Mouse (Mus musculus) liver, embryonic 14.5 days (tissue): ENCODE data around the gene Pim2.

Source experiments
- CTCF ChIP-seq: IDR thresholded peaks from 2 replicates; pipeline ENCODE4 v1.5.1; 2016; ENCODE audit warnings: antibody characterized with exemption, low read depth, control low read depth
- EP300 ChIP-seq: IDR thresholded peaks from 2 replicates; pipeline ENCODE4 v1.6.1; 2016; ENCODE audit warnings: antibody characterized with exemption, low read depth

DNA sequence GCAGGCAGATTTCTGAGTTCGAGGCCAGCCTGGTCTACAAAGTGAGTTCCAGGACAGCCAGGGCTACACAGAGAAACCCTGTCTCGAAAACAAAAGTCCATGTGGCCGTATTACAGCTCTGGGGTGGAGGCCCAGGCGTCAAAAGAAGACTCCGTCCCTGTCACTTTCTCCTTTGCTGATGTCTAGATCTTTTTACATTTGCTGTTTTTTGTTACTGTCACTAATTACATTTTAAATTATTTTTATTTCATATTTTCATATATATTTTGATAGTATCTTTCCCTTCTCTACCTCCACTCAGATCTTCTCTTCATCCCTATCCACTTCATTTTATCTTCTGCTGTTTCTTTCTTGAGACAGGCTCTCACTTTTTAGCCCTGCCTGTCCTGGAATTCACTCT lies 29.7 kb downstream of the Pim2 start, which contains the start of gene Gm10491:
- TF ChIP-seq CTCF (no peak), EP300 (no peak)
